Mouse (Mus musculus) kidney, adult 18-20 months (tissue): ENCODE measurements around the gene Psg18.
"Not testable (repeated sequence)": the region's sequence is repeated elsewhere in the genome, so short reads cannot be mapped to it uniquely, and the experiment has no call there.

Experiments
- DNase-seq: peaks from one replicate; pipeline ENCODE4 v3.0.0; 2021

Psg18 gene

GRCm38 (mm10) chr7:18354909-18355308, at the start of gene Psg18:
Gene Psg18 (minus strand): TSS chr7:18355009.
- DNase-seq: not testable (repeated sequence)

- DNase-seq: peak; percentile 12
Observed at GRCm38 (mm10) chr7:18403407-18403806, 48.6 kb upstream of the Psg18 start.

- DNase-seq: peak; percentile 29
Observed at GRCm38 (mm10) chr7:18402527-18403237, 47.9 kb upstream of the Psg18 start.

GRCm38 (mm10) chr7:18391483-18391882, 36.7 kb upstream of the Psg18 start:
- not testable (repeated sequence) for DNase-seq

GRCm38 (mm10) chr7:18378295-18378694, 23.5 kb upstream of the Psg18 start:
- DNase-seq: no peak

GRCm38 (mm10) chr7:18335411-18335810, 19.4 kb downstream of the Psg18 start:
- DNase-seq: not testable (repeated sequence)
